Mouse (Mus musculus) A20 (cell line): ENCODE data around the gene Fam126b.
"Not testable (repeated sequence)": the region's sequence is repeated elsewhere in the genome, so short reads cannot be mapped to it uniquely, and the experiment has no call there.

Experiments used
- DNase-seq: peaks from one replicate; pipeline ENCODE4 v3.0.0-alpha.2; 2011; ENCODE audit warnings: low read depth, low spot score

Fam126b gene

DNA sequence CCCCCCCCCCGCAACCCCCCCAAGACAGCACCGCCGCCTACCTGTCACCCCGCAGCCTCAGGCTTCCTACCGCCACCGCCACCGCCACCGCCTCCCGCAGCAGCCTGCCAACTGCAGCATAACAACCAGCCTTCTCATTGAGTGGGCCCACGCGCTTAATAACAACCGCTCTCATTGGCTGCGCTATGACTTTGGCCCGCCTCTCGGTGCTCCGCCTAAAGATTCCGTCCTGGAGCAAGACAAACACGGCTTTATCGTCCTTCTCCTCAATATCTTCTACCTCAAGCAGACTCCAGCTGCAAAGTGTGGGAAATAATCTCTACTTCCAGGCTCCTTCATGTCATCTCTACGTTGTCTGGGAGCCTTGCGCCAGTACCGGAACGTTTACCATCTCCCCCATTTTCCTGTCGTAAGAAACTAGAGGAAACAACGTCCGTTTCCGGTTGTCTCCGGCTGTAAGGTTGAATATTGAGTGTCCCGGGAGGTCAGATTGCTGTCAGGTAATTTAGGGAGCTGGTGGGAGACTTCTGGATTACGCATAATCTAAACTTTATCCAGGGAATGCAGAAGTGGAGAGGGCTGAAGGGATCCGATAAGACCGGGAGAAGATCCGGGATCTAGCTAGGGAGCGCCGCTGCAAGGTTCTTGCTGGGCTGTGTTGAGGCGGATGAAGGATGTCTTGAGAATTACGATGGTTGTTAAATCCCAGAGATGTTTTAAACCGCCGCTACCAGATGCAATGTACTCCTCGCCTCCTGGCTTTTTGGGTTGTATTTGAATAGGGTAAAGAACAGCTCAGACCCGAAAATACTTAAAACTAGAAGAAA is at the start of gene Fam126b, which contains the start of gene Ndufb3:
Gene Fam126b (minus strand): TSS at position 153 of the 827 bp plus-strand sequence.
Gene Ndufb3 (plus strand): TSS at position 214 of the 827 bp plus-strand sequence.
- DNase-seq: peak; percentile 95

- not testable (repeated sequence) for DNase-seq
These were observed 42.7 kb upstream of the Fam126b start for GRCm38 (mm10) chr1:58628847-58629246.

DNA sequence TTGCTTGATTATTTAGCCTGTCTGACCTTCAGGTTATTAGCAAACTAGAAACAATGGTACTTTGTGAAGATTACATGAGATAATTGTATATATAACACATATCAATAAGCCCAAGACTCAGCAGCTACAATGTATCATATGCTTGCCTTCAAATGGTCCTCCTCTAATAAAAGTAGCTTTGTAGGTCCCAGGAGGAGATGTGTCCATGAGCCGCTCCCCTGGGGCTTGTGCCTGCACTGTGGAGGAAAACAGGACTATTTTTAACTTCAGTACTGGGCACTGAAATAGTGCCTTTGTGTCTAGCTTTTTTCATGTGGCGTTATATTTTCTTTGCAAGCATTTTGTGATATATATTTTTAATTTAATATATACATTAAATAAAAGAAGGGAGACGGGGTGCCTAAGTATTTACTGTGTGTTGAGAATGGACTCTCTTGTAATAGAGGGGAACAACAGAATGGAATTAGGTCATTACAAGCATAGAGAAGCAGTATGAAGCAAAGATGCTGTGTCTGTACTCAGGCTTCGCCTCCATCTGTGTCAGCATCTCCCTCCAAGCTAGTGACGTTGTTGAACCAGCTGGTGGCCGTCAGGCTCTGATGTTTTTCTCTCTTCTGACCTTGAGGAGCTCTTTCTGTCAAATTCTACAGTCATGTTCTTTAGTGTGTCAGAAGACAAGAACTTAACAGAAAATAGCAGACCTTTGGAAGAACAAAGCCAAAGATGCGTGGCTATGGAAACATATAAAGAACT is 36.0 kb upstream of the Fam126b start:
- DNase-seq: no peak

- no peak for DNase-seq
These were observed 35.1 kb upstream of the Fam126b start for GRCm38 (mm10) chr1:58621251-58621650.

GRCm38 (mm10) chr1:58618766-58619165 is 32.6 kb upstream of the Fam126b start:
- no peak for DNase-seq

DNA sequence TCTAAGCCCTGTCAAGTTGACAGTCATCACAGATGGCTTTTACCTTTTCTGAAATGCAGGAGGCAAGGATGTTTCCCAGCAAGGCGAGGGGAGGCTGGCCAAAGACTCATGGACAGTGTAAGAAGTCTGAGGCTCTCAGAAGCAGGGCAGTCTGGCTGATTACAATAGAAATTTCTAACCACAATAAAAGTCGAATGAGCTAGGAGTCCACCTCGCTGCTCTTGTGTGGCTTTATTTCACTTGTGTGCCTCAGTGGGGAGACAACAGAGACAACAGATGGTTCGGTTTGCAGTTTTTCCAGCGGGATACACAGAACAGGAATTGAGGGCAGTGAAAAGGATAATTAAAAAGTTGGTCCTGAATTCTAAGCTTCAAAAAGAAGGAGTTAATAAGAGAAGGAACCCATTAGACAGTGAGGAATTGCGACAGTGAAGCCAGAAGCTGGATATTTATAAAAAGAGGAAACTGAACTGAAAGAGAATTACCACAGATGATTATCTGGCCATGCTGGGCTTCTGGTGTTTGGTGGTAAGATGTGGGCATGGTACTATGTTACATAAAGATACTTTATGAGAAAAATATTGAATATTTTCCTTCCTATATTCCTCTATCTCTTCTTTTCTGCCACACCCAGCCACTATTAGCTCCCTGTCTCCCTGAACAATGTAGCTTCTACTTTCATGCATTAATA is 32.0 kb upstream of the Fam126b start:
- peak; percentile 45 for DNase-seq

DNA sequence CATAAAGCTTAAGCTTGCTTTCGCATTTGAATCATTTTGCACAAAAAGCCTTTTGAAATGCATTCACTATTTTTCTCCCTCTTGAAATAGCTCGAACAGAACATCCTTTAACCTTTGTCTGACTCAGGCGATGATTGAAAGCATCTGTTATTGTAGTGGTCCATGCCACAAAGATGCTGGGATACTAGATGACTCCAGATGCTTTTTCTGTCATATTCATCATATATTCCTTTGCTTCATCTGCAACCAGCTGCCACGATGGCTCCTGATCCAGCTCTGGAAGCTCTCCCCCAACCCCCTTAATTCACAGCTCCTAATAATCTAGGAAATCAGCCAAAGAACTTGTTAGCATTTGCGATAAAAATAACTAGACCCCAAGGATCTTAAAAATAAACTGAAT is 31.0 kb upstream of the Fam126b start:
- DNase-seq: no peak

GRCm38 (mm10) chr1:58616176-58616575 is 30.1 kb upstream of the Fam126b start:
- no peak for DNase-seq

DNA sequence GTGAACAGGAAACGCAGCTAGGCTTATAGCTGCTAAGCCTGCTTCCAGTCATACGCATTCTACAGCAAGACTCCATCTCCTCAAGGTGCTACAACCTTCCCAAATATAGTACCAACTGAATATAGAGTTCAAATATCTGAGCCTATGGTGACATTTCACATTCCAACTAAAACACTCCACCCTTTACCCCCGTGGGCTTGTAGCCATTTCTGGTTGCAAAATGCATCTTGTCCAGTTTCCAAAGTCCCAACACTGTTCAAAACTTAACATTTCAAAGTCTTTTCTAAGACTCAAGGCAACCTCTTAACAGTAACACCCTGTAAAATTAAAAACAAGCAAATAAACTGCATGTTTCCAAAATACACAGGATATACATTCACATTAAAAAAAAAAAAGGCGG is 29.0 kb upstream of the Fam126b start:
- DNase-seq: no peak

DNA sequence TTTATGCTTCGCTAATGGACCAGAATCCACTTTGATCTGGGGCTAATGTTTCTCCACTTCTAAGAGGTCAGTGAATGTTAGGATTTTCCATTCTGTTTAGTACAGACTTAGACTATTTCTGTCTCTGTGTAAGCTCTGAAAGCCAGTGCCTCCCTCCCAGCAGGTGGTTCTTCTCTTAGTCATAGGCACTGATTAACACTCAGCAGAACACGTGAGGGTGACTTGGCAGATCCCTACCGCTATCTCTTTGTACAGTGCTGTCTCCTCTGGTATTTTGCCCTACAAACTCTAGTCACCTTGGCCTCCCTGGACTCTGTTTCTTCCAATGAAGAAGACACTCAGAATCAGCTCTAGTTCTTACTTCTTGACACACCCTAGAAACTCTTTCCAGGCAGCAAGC is 28.3 kb upstream of the Fam126b start:
- no peak for DNase-seq

- DNase-seq: peak; percentile 38
These were observed 27.7 kb upstream of the Fam126b start for GRCm38 (mm10) chr1:58613786-58614185.

GRCm38 (mm10) chr1:58610611-58611010 is 24.5 kb upstream of the Fam126b start:
- no peak for DNase-seq

DNA sequence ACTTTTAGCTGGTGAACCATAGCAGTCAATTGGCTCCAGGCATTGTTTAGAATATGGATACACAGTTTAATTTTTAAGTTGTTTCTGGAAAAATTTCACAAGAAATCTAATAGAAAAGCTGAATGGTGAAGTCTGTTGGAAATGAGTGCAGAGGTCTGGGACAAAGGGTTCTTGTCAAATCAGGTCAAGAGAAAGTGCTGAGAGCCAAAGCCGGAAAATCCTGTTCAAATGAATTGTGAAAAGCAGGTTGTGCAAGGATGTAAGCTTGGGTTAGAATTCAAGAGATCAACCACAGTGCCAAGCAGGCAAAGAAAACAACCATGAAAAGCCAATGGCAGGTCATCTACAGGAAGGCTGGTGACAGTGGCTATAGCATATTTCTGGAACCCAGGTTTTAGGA is 24.0 kb upstream of the Fam126b start:
- no peak for DNase-seq

GRCm38 (mm10) chr1:58609591-58609990 is 23.5 kb upstream of the Fam126b start:
- DNase-seq: not testable (repeated sequence)

GRCm38 (mm10) chr1:58603738-58604137 is 17.6 kb upstream of the Fam126b start:
- DNase-seq: no peak

GRCm38 (mm10) chr1:58602681-58603080 is 16.6 kb upstream of the Fam126b start:
- DNase-seq: no peak

DNA sequence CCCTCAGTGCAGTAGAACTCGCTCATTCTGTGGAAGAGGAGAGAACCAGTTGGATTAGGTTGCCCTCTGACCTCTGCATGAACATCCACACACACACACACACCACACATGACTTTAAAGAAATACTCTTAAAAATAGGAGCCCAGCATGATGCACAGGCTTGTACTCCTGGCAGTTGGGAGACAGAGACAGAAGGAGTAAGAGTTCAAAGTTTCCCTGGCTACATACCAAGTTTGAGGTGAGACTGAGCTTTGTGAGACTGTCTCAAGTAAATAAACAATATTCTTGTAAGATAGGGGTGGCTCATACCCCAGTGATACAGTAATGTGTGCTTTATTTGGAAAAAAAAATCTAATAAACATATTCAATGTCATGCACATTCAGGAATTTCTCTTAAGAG is 1.4 kb upstream of the Fam126b start:
- no peak for DNase-seq

DNA sequence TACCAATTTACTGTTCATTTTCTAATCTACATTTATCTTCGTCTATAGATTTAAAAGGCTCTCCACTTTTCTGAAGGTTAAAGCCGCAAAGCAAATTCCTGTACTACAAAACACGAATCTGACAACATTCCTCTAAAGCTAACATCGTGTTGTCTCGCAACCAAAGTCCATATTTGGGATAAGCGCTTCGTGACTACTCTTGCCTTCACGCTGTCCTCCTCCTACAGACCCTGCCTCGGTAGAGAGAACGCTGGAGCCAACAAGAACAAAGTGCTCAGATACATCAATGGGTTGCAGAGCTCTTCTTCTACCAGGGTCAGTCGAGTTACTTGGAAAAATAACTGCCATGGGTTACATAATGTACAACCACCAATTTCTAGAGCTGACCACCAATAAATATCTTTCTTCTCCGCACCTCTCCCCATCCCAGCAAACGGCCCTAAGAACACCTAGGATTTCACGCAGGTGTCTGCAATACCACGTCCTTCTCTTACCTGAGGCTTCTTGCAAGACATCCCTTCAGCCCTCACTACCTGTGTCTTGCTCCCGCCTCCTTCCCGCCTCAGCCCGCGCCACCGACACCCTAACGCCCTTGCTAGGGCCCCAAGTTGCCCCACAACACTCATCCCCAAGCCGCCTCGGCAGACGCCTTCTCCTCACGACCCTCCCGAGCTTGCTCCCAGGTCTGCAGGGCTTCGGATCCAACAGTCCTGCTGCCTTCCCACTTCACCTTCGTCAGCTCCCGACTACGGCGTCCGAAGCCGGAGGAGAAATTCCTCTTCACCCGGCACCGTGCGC is 551 bp downstream of the Fam126b start:
- DNase-seq: no peak

DNA sequence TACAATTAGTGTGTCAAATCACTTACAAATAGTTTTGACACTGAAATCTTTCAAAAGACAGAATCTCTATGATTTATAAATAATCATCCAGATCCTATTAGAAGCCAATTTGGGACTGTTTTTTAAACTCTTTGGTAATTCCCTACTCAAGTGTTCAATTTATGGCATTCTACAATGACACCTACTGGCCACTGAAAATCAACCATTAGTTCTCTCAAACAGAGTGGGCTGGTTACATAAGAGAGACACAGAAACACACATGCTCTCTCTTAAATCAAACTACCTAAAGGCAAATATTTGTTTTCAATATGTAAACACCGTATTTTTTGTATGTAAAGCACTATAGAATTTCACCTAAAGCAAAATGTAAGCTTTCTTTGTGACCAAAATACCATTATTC is 1.9 kb downstream of the Fam126b start:
- peak; percentile 41 for DNase-seq

GRCm38 (mm10) chr1:58582611-58583010 is 3.5 kb downstream of the Fam126b start:
- DNase-seq: no peak

GRCm38 (mm10) chr1:58579179-58579578 is 6.9 kb downstream of the Fam126b start:
- peak; percentile 58 for DNase-seq
